Mouse (Mus musculus) MEL (cell line): ENCODE results near the gene Tmed3.
A peak's percentile ranks its signal among the peaks of the same experiment; 100 is the strongest.

Experiments
- BHLHE40 ChIP-seq: IDR thresholded peaks from 2 replicates; pipeline ENCODE4 v1.6.1; 2012; ENCODE audit warnings: low read depth, mild to moderate bottlenecking, inconsistent platforms, low read length, improper control_type of control experiment, borderline replicate concordance
- CHD2 ChIP-seq: IDR thresholded peaks from 2 replicates; pipeline ENCODE4 v1.6.1; 2011; ENCODE audit warnings: low read length, improper control_type of control experiment
- CTCF ChIP-seq, 3 experiments: IDR thresholded peaks in 2 of 3; conservative IDR thresholded peaks in 1 of 3; 2 replicates each; pipeline ENCODE4 v1.5.1; 2011 to 2012; ENCODE audit warnings: low read length in 3 of 3, low read depth in 2 of 3, mild to moderate bottlenecking in 2 of 3, improper control_type of control experiment in 1 of 3, inconsistent platforms in 1 of 3, mixed read lengths in 1 of 3, moderate library complexity in 1 of 3; ENCODE audit not compliant: control insufficient read depth in 1 of 3, insufficient read depth in 1 of 3, poor library complexity in 1 of 3, severe bottlenecking in 1 of 3
- E2F4 ChIP-seq: IDR thresholded peaks from 2 replicates; pipeline ENCODE4 v1.6.1; 2011; ENCODE audit warnings: low read depth, low read length, improper control_type of control experiment, borderline replicate concordance
- ELF1 ChIP-seq: IDR thresholded peaks from 2 replicates; pipeline ENCODE4 v1.6.1; 2014; ENCODE audit warnings: low read depth, mild to moderate bottlenecking, inconsistent platforms, low read length, improper control_type of control experiment, moderate library complexity
- GATA1 ChIP-seq: IDR thresholded peaks from 2 replicates; pipeline ENCODE4 v1.6.1; 2011; ENCODE audit warnings: low read depth, low read length, improper control_type of control experiment
- HCFC1 ChIP-seq: IDR thresholded peaks from 2 replicates; pipeline ENCODE4 v1.6.1; 2012; ENCODE audit warnings: low read depth, mild to moderate bottlenecking, inconsistent platforms, low read length, improper control_type of control experiment, moderate library complexity
- MAFK ChIP-seq: IDR thresholded peaks from 2 replicates; pipeline ENCODE4 v1.6.1; 2011; ENCODE audit warnings: low read depth, mild to moderate bottlenecking, low read length, improper control_type of control experiment, borderline replicate concordance
- MAX ChIP-seq: IDR thresholded peaks from 2 replicates; pipeline ENCODE4 v1.6.1; 2011; ENCODE audit warnings: low read length, improper control_type of control experiment
- POLR2A ChIP-seq, 2 experiments: IDR thresholded peaks; 2 replicates each; pipeline ENCODE4 v1.6.1; 2011 to 2012; ENCODE audit warnings: low read length in 2 of 2, mild to moderate bottlenecking in 2 of 2, control low read depth in 1 of 2, improper control_type of control experiment in 1 of 2, low read depth in 1 of 2, moderate library complexity in 1 of 2; ENCODE audit not compliant: control insufficient read depth in 1 of 2, insufficient read depth in 1 of 2, poor library complexity in 1 of 2
- TAL1 ChIP-seq: IDR thresholded peaks from 2 replicates; pipeline ENCODE4 v1.6.1; 2012; ENCODE audit warnings: mild to moderate bottlenecking, inconsistent platforms, low read length, moderate library complexity, mixed read lengths
- TBP ChIP-seq: IDR thresholded peaks from 2 replicates; pipeline ENCODE4 v1.8.0; 2011; ENCODE audit warnings: low read depth, low read length, improper control_type of control experiment
- ZMIZ1 ChIP-seq: IDR thresholded peaks from 2 replicates; pipeline ENCODE4 v1.6.1; 2012; ENCODE audit warnings: low read depth, mild to moderate bottlenecking, inconsistent platforms, low read length, improper control_type of control experiment, moderate library complexity

DNA sequence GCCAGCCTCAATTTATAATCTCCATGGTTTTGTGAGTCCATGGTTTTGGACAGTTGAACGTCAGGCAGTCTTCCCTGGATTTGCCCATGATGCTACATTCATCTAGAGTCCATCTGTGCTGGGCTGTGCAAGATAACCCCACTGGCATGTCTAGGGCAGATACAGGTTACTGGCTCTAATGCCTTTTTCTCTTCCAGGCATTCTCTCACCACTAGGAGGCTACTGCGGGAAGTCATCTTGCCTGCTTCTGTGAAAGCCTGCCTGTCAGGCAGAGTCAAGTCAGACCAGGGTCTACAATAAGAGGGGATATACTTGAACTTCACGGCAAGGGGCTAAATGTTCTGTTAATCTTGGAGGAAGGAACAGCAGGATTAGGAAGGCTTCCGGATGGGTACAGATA, 2.0 kb upstream of the Tmed3 start:
- no peak for TF ChIP-seq CHD2
- peak; percentile 10 to 64 (median 56); a peak in 4 of 6 replicates for TF ChIP-seq CTCF (IDR thresholded peaks at IDR 0.05 in 2 of 3, conservative IDR thresholded peaks at IDR 0.05 in 1 of 3; ENCODE audit: control insufficient read depth in 1 of 3, insufficient read depth in 1 of 3, low read depth in 2 of 3, low read length in 3 of 3, poor library complexity in 1 of 3, severe bottlenecking in 1 of 3)
- no peak for TF ChIP-seq ZMIZ1
- TF ChIP-seq TAL1 = peak; percentile 12; the same call in 1 of the 2 replicates
- no peak for TF ChIP-seq ELF1
- TF ChIP-seq GATA1 = no peak
- no peak for TF ChIP-seq TBP
- TF ChIP-seq HCFC1 = no peak
- TF ChIP-seq POLR2A (IDR thresholded peaks at IDR 0.05; ENCODE audit: control insufficient read depth in 1 of 2, insufficient read depth in 1 of 2, low read depth in 1 of 2, low read length in 2 of 2, poor library complexity in 1 of 2) = no peak
- no peak for TF ChIP-seq MAX
- no peak for TF ChIP-seq BHLHE40
- no peak for TF ChIP-seq MAFK
- TF ChIP-seq E2F4 = no peak
